Comparison of ENCODE assay signal across 9 mouse cellular contexts in the genomic region with DNA sequence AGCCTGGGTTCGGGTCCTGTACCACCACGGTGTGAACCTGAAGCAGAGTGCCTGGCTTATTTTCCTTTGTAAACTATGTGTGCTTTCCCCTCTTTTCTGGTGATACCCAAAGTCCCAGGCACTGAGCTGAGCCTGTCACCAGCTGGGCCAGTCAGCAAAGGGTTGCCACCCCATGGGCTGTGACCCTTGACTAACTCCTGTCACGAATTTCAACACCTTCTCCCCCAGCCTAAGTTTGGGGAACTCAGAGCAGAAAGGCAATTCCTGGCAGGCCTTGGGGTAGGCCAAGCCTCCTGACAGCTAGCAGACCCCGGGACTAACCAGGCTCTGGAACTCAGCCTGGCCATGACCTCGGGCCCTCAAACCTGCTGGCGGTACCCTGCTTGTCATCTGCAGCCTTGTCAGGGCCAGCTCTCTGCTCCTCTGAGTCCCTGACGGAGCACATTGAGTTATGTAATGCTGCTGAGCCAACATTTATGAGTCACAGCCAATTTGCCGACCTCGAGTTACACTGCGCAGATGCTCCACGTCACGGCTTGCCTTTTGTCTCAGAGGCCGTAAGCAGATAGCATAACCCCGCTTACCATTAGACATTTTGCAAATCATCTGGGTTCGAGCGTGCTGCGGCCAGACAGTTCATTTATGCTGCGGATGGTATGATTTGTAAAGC.
A peak's percentile ranks its signal among the peaks of the same experiment; 100 is the strongest.
DNase-seq lines count a peak whose midpoint lies in the region; ATAC-seq and TF ChIP-seq lines count a peak whose summit lies in the region.
"Had no signal": no experiment of that assay in that cellular context is flagged by ENCODE, and none has a peak within 500 bp of the region (broad histone marks: within the 10 kb centered on the region; RNA-seq: fewer than 3 reads in every experiment).

No protein-coding gene starts in this region.

- DNase-seq in layer of hippocampus, adult 11-12 months (ENCODE audit: low spot score), result peak; percentile 62
- no peak for DNase-seq in layer of hippocampus, postnatal 10 days (ENCODE audit: low spot score in 2 of 2)
- DNase-seq in brain, adult 2 months (ENCODE audit: low read depth, low spot score), result peak; percentile 94
- peak; percentile 61 to 64 for DNase-seq in frontal cortex, postnatal 36 days (ENCODE audit: low spot score in 2 of 2)
- peak; percentile 68 for DNase-seq in kidney, postnatal 10 days
- peak; percentile 36 for DNase-seq in stomach, postnatal 0 days (ENCODE audit: low spot score)

- no peak for TF ChIP-seq EP300 in stomach, postnatal 0 days (optimal IDR thresholded peaks at IDR 0.05)

- H3K4me2 ChIP-seq in lung, embryonic 15.5 days, result no peak overlapping the region
- H3K4me2 ChIP-seq in stomach, postnatal 0 days (replicated peaks; ENCODE audit: low read depth), result no peak overlapping the region

- H3K4me1 ChIP-seq in lung, embryonic 15.5 days, result peaks cover 9% of the 10 kb centered on the region; the same call in 1 of the 2 replicates
- H3K4me1 ChIP-seq in stomach, postnatal 0 days (replicated peaks; ENCODE audit: control insufficient read depth, insufficient read depth), result peaks cover 3% of the 10 kb centered on the region; the same call in 1 of the 2 replicates

- peak; percentile 83; the same call in 1 of the 2 replicates for ATAC-seq in lung, embryonic 15.5 days (ENCODE audit: borderline replicate concordance, extremely low read depth, low FRiP score, low TSS enrichment)
- peak; percentile 82; the same call in 1 of the 2 replicates for ATAC-seq in stomach, postnatal 0 days (ENCODE audit: low FRiP score, low TSS enrichment)
- no peak for ATAC-seq in monocyte, adult 5-6 weeks (replicated peaks; ENCODE audit: insufficient number of reproducible peaks, low FRiP score, low TSS enrichment, poor library complexity, severe bottlenecking)
- ATAC-seq: Patski had no signal

- H3K9ac ChIP-seq in lung, embryonic 15.5 days, result no peak overlapping the region
- H3K9ac ChIP-seq in stomach, postnatal 0 days (ENCODE audit: low read length), result no peak overlapping the region

- H3K27me3 ChIP-seq in lung, embryonic 15.5 days, result peaks cover 7% of the 10 kb centered on the region; the same call in 1 of the 2 replicates
- no peaks in the 10 kb centered on the region for H3K27me3 ChIP-seq in stomach, postnatal 0 days (ENCODE audit: control insufficient read depth, insufficient read depth, low read length)
- H3K27me3 ChIP-seq: Patski had no signal

- no peaks in the 10 kb centered on the region for H3K36me3 ChIP-seq in lung, embryonic 15.5 days
- H3K36me3 ChIP-seq in stomach, postnatal 0 days (ENCODE audit: control insufficient read depth, insufficient read depth, low read length), result no peaks in the 10 kb centered on the region

- TF ChIP-seq CTCF in stomach, postnatal 0 days (IDR thresholded peaks at IDR 0.05; ENCODE audit: low read depth), result no peak

- no peak overlapping the region for H3K4me3 ChIP-seq in lung, embryonic 15.5 days
- no peak overlapping the region for H3K4me3 ChIP-seq in stomach, postnatal 0 days (ENCODE audit: low read depth, low read length)

- no peak overlapping the region for H3K27ac ChIP-seq in lung, embryonic 15.5 days
- H3K27ac ChIP-seq in stomach, postnatal 0 days (replicated peaks), result peak overlapping the region; percentile 66

- 46% methylated on average over 18 of the region's 18 CpGs for WGBS in lung, embryonic 15.5 days
- 43% methylated on average over 18 of the region's 18 CpGs for whole genome bisulfite sequencing in stomach, postnatal 0 days

- H3K9me3 ChIP-seq in lung, embryonic 15.5 days, result no peaks in the 10 kb centered on the region
- H3K9me3 ChIP-seq in stomach, postnatal 0 days (ENCODE audit: control insufficient read depth, low read length), result no peaks in the 10 kb centered on the region

Comparison
In these comparisons a context has a peak if more than half of its experiments do, and no peak if none do; other contexts are left out.
1. DNase-seq: peak in layer of hippocampus, adult 11-12 months (single experiment), brain, adult 2 months (single experiment), frontal cortex, postnatal 36 days (2 of 2), kidney, postnatal 10 days (single experiment) and stomach, postnatal 0 days (single experiment); none in layer of hippocampus, postnatal 10 days (0 of 2).